Mouse (Mus musculus) bone marrow macrophage, adult 2 months (primary cell): ENCODE results near the gene Cacna1f.

Experiments
- CTCF ChIP-seq: IDR thresholded peaks from 2 replicates; pipeline ENCODE4 v1.5.1; 2012; ENCODE audit warnings: low read depth, mild to moderate bottlenecking, low read length, moderate library complexity
- POLR2A ChIP-seq: IDR thresholded peaks from 2 replicates; pipeline ENCODE4 v1.6.1; 2012; ENCODE audit warnings: mild to moderate bottlenecking, low read depth, low read length, borderline replicate concordance

GRCm38 (mm10) chrX:7675001-7675380 lies 68.1 kb downstream of the Cacna1f start:
- TF ChIP-seq POLR2A: no peak
- no peak for TF ChIP-seq CTCF
